Mouse (Mus musculus) G1E (cell line): ENCODE data around the gene Clptm1.

Experiments
- CTCF ChIP-seq: IDR thresholded peaks from 2 replicates; pipeline ENCODE4 v1.5.1; 2012; ENCODE audit warnings: low read depth, low read length, inconsistent platforms, mixed read lengths
- GATA1 ChIP-seq: IDR thresholded peaks from 2 replicates; pipeline ENCODE4 v1.6.1; 2012; ENCODE audit warnings: borderline replicate concordance, low read length, inconsistent platforms, mixed read lengths
- TAL1 ChIP-seq: conservative IDR thresholded peaks from 2 replicates; pipeline ENCODE4 v1.6.1; 2012; ENCODE audit warnings: low read depth, low read length, inconsistent platforms, mixed read lengths

DNA sequence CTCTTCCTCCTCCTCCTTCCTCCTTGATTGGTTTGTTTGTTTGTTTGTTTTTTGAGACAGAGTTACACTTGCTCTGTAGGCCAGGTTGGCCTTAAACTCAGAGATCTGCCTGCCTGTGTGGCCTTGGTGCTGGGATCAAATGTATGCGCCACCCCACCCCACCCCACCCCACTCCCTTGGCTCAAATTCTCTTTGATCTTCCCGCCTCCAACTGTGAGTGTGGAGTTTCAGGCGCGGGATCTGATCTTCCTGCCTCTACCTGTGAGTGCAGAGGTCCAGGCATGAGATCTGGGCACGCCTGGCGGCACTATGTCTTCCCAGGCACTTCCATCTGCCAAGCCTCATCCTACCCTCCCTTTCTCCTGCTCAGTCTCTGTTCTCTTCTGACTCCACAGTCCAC is 42.6 kb downstream of the Clptm1 start:
- TF ChIP-seq CTCF (no peak), GATA1 (no peak), TAL1 (no peak)
